Mouse (Mus musculus): ENCODE results near the gene Gm5797.
"Not testable (repeated sequence)": the region's sequence is repeated elsewhere in the genome, so short reads cannot be mapped to it uniquely, and the experiment has no call there.

Gene Gm5797

GRCm38 (mm10) chr14:7332295-7332694 is at the start of gene Gm5797:
Gene Gm5797 (minus strand): TSS chr14:7332395.
- not testable (repeated sequence) for DNase-seq (ENCODE audit: low read depth, low spot score)

DNA sequence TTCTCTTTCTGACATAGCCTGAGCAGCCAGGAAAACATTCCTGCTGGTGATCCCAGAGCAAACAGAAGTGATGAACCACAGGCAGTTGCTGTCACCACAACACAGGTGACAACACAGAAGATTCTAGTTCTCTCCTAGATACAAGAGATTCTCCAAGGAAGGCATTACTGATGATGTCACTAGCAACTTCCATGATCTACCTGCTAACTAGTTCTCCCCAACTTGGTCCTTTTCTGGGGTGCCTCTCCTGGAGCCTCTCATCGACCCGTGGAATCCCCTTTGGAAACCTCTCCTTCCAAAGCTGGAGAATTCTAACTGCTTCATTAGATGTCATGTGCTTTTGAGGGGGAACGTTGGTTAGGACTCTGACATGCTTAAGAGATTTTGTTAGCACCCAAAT is 32.8 kb upstream of the Gm5797 start, which contains the start of gene Gm8374:
Gene Gm8374 (minus strand): TSS at position 101 of the 400 bp plus-strand sequence.
- not testable (repeated sequence) for DNase-seq (ENCODE audit: low read depth, low spot score)

GRCm38 (mm10) chr14:7315093-7315492 is 17.1 kb downstream of the Gm5797 start:
- DNase-seq (ENCODE audit: low read depth, low spot score): not testable (repeated sequence)

GRCm38 (mm10) chr14:7314661-7315060 is 17.5 kb downstream of the Gm5797 start, which contains the start of gene Gm3739:
Gene Gm3739 (minus strand): TSS chr14:7315049.
- not testable (repeated sequence) for DNase-seq (ENCODE audit: low read depth, low spot score)

All from A20 (cell line).